Mouse (Mus musculus) ES-Bruce4 (cell line): Measurements from ENCODE around the gene Ctsf. TPM values are rescaled to one million over a fixed set of nuclear protein-coding genes. Genes with fewer than 3 reads are reported as not detected.
A peak's percentile ranks its signal among the peaks of the same experiment; 100 is the strongest.

ENCODE experiments used
- H3K27ac ChIP-seq: 2 replicates; pipeline ENCODE4 v1.5.1; 2012; ENCODE audit warnings: low read length, inconsistent platforms; ENCODE audit not compliant: insufficient read depth
- H3K27me3 ChIP-seq: 2 replicates; pipeline ENCODE4 v1.6.1; 2012; ENCODE audit warnings: mild to moderate bottlenecking, low read length, inconsistent platforms; ENCODE audit not compliant: control insufficient read depth, poor library complexity, insufficient read depth, severe bottlenecking
- H3K36me3 ChIP-seq: 2 replicates; pipeline ENCODE4 v1.6.1; 2012; ENCODE audit warnings: inconsistent platforms, mild to moderate bottlenecking, low read length, moderate library complexity; ENCODE audit not compliant: control insufficient read depth, poor library complexity, insufficient read depth, severe bottlenecking
- H3K4me1 ChIP-seq: one replicate; pipeline ENCODE4 v1.8.1; 2011; ENCODE audit warnings: low read length; ENCODE audit not compliant: control insufficient read depth, insufficient read depth
- H3K4me3 ChIP-seq: 2 replicates; pipeline ENCODE4 v1.5.1; 2011; ENCODE audit warnings: low read depth, mild to moderate bottlenecking, low read length
- H3K9ac ChIP-seq: 2 replicates; pipeline ENCODE4 v1.6.1; 2012; ENCODE audit warnings: low read depth, mild to moderate bottlenecking, inconsistent platforms; ENCODE audit not compliant: poor library complexity, severe bottlenecking
- H3K9me3 ChIP-seq: replicated peaks from 2 replicates; pipeline ENCODE4 v1.6.1; 2012; ENCODE audit warnings: mild to moderate bottlenecking, low read length, inconsistent platforms; ENCODE audit not compliant: control insufficient read depth, poor library complexity, insufficient read depth, severe bottlenecking
- CTCF ChIP-seq: IDR thresholded peaks from one replicate; pipeline ENCODE4 v1.8.1; 2011; ENCODE audit warnings: low read depth, low read length
- EP300 ChIP-seq: IDR thresholded peaks from 2 replicates; pipeline ENCODE4 v1.6.1; 2011; ENCODE audit warnings: low read depth, low read length; ENCODE audit not compliant: insufficient read depth
- POLR2A ChIP-seq: IDR thresholded peaks from one replicate; pipeline ENCODE4 v1.8.1; 2011; ENCODE audit warnings: low read length; ENCODE audit not compliant: insufficient read depth
- polyA plus RNA-seq: library from polyadenylated mRNA; stranded (reverse); fragments of >200 nt; gene quantifications from 2 replicates; pipeline ENCODE4 v1.2.4, GENCODE M21; 2011; ENCODE audit warnings: low read depth; ENCODE audit not compliant: missing spikeins, insufficient read depth, insufficient read length

The Ctsf gene
- polyA plus RNA-seq, 1 experiment: 13.6 TPM

GRCm38 (mm10) chr19:4876755-4877154 is 21.8 kb downstream of the Ctsf start:
- Histone ChIP-seq H3K36me3 (no peaks in the 10 kb centered on the region), H3K4me3 (no peak overlapping the region), H3K27ac (no peak overlapping the region; the same call in 1 of the 2 replicates), H3K27me3 (no peaks in the 10 kb centered on the region), H3K4me1 (peaks cover 2% of the 10 kb centered on the region), H3K9me3 (no peaks in the 10 kb centered on the region), H3K9ac (0 out of 2 replicates have a peak overlapping the region, but pooled peaks have one; percentile 13)
- no peak for TF ChIP-seq EP300

GRCm38 (mm10) chr19:4877785-4878184 is 22.9 kb downstream of the Ctsf start, which contains the start of gene Actn3:
TSS of gene Actn3 (minus strand) at chr19:4877909.
- peak within 1 kb of the TSS; percentile 71 for H3K9ac ChIP-seq
- H3K36me3 ChIP-seq: no peaks in the 10 kb centered on the region
- H3K27ac ChIP-seq: peak within 1 kb of the TSS; percentile 43
- no peaks in the 10 kb centered on the region for H3K27me3 ChIP-seq
- H3K4me1 ChIP-seq: peaks cover 2% of the 10 kb centered on the region
- TF ChIP-seq CTCF (no peak), POLR2A (no peak)
- no peaks in the 10 kb centered on the region for H3K9me3 ChIP-seq
- H3K4me3 ChIP-seq: peak within 1 kb of the TSS; percentile 87

DNA sequence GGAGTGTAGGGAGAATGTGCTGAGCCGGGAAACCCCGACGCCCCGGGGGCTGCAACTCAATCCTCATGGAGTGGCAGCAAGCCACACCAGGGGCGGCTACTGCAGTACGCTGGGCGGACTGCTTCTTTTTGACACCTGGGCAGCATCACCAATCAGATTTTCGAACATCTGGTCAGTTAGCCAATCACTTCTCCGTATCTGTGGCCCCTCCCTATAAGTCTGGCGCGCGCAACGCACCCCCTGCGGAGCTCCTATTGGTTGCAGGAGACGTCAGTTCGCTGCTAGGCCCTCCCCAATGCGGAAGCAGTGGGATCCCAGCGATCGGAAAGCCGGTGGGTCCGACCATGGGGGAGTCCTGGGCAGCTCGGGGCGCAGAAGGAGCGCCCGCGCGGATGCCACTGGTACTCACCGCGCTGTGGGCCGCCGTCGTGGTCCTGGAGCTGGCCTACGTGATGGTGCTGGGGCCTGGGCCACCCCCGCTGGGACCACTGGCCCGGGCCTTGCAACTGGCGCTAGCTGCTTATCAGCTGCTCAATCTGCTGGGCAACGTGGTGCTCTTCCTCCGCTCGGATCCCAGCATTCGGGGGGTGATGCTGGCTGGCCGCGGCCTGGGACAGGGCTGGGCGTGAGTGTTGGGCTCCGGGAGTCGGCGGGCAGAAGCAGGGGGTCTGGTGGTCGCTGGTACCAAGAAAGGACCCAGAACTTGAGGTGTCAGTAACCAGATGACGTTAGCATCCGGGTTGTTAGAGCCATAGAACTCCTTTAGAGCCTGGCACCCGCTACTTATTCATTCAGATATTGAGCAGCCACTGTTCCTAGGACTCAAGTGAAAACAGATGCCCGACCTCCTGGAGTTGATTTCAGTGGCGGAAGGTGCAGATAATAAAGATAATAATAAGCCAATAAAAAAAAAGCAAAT is 23.7 kb downstream of the Ctsf start, which contains the start of gene Zdhhc24:
Gene Zdhhc24, plus strand, starts transcription at position 264 of the 919 bp plus-strand sequence.
- no peaks in the 10 kb centered on the region for H3K9me3 ChIP-seq
- H3K4me3 ChIP-seq: peak within 1 kb of the TSS; percentile 87
- H3K27me3 ChIP-seq: no peaks in the 10 kb centered on the region
- H3K36me3 ChIP-seq: no peaks in the 10 kb centered on the region
- peak within 1 kb of the TSS; percentile 43; the same call in 1 of the 2 replicates for H3K27ac ChIP-seq
- H3K9ac ChIP-seq: peak within 1 kb of the TSS; percentile 71
- H3K4me1 ChIP-seq: peaks cover 2% of the 10 kb centered on the region
- TF ChIP-seq EP300: no peak
- TF ChIP-seq POLR2A: peak; percentile 63

DNA sequence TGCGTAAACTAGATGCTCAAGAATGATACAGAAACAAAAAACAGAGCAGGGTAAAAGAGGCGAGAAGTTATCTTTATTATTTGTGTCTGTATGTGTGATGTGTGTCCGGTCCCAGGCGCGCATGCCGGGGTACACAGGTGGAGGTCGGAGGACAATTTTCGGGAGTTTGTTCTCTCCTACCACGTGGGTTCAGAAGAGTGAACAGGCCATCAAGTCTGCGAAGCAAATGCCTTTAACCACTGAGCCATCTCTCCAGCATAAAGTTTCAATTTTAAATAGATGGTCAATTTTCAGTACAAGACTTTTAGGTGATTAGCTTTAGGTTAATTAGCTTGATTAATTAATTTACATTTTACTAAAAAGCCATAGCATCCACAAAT is 24.4 kb downstream of the Ctsf start:
- peaks cover 2% of the 10 kb centered on the region for H3K4me1 ChIP-seq
- H3K9ac ChIP-seq: peak overlapping the region; percentile 70
- no peaks in the 10 kb centered on the region for H3K9me3 ChIP-seq
- H3K36me3 ChIP-seq: no peaks in the 10 kb centered on the region
- no peaks in the 10 kb centered on the region for H3K27me3 ChIP-seq
- TF ChIP-seq EP300: no peak
- TF ChIP-seq POLR2A: no peak
- no peak for TF ChIP-seq CTCF
- H3K4me3 ChIP-seq: peak overlapping the region; percentile 87
- H3K27ac ChIP-seq: no peak overlapping the region

GRCm38 (mm10) chr19:4883961-4884360 is 29.0 kb downstream of the Ctsf start:
- H3K4me3 ChIP-seq: no peak overlapping the region
- no peak overlapping the region for H3K9ac ChIP-seq
- H3K9me3 ChIP-seq: no peaks in the 10 kb centered on the region
- H3K4me1 ChIP-seq: no peaks in the 10 kb centered on the region
- no peaks in the 10 kb centered on the region for H3K27me3 ChIP-seq
- no peaks in the 10 kb centered on the region for H3K36me3 ChIP-seq
- no peak overlapping the region for H3K27ac ChIP-seq
- TF ChIP-seq EP300 (no peak), POLR2A (no peak), CTCF (no peak)

- no peak overlapping the region for H3K4me3 ChIP-seq
- H3K9ac ChIP-seq: no peak overlapping the region
- no peaks in the 10 kb centered on the region for H3K9me3 ChIP-seq
- TF ChIP-seq POLR2A (no peak), EP300 (no peak), CTCF (no peak)
- H3K4me1 ChIP-seq: no peaks in the 10 kb centered on the region
- no peaks in the 10 kb centered on the region for H3K36me3 ChIP-seq
- H3K27ac ChIP-seq: no peak overlapping the region
- no peaks in the 10 kb centered on the region for H3K27me3 ChIP-seq
Observed at GRCm38 (mm10) chr19:4889791-4890190, 34.9 kb downstream of the Ctsf start.
